In the genomic region with DNA sequence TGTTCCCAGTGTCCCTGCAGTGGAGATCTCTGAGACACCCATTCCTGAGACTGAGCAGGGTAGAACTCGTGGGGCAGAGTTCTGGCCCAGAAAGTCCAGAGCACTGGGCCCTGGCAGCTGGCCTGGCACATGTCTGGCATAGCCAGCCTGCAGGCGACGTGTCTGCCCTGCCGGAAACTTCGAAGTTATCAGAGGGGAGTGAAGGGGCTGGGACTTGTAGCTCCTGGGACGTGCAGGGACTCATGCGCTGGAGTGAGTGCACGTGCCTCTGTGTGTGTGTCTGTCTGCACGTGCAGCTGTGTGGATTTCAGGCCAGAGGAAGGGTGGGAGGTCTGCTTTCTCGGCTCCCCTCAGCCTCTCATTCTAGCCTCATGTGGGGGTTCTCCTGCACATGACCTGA, we compare ENCODE assay signal across 22 mouse cellular contexts. TPM values are rescaled to one million over a fixed set of nuclear protein-coding genes. Genes with fewer than 3 reads are reported as not detected.
A peak's percentile ranks its signal among the peaks of the same experiment; 100 is the strongest.
DNase-seq lines count a peak whose midpoint lies in the region; ATAC-seq and TF ChIP-seq lines count a peak whose summit lies in the region.
"Had no signal": no experiment of that assay in that cellular context is flagged by ENCODE, and none has a peak within 500 bp of the region (broad histone marks: within the 10 kb centered on the region; RNA-seq: fewer than 3 reads in every experiment).

No protein-coding gene starts in this region.

- dilution Hi-C loops in CH12.LX (cut with MboI; ENCODE audit: extremely low pct_ligation_motif_present, extremely low pct_unique_long_range_greater_than_20kb, low sequenced_read_pairs), result no loop called here

- no peak for DNase-seq in heart, adult 9 months (ENCODE audit: low spot score in 2 of 2)
- DNase-seq in CH12.LX (ENCODE audit: extremely low read depth), result no peak
- no peak for DNase-seq in G1E (ENCODE audit: low spot score)
- no peak for DNase-seq in testis, postnatal 10 days (ENCODE audit: low spot score)
- DNase-seq in cerebellum, adult 18-20 months, result no peak
- no peak for DNase-seq in thymus, postnatal 14 days
- DNase-seq: adrenal gland, adult 8-10 months; cerebellum, adult 11-12 months; cerebellum, postnatal 36 days; kidney, adult 18-20 months; kidney, postnatal 10 days; liver; liver, postnatal 0 days had no signal

- H3K27ac ChIP-seq in heart, embryonic 11.5 days (ENCODE audit: low read depth, low read length), result no peak overlapping the region
- no peak overlapping the region for H3K27ac ChIP-seq in CH12.LX (ENCODE audit: insufficient read depth, low read depth)
- H3K27ac ChIP-seq in heart, embryonic 16.5 days (ENCODE audit: low read length), result peak overlapping the region; percentile 85
- H3K27ac ChIP-seq: forebrain, embryonic 12.5 days; macrophage; midbrain, embryonic 12.5 days; neural tube, embryonic 15.5 days had no signal

- peaks cover 45% of the 10 kb centered on the region for H3K4me1 ChIP-seq in heart, embryonic 11.5 days (ENCODE audit: control insufficient read depth, insufficient read depth, low read length)
- H3K4me1 ChIP-seq in CH12.LX (ENCODE audit: control insufficient read depth in 1 of 2, insufficient read depth in 2 of 2), result peaks cover 0 to 11% of the 10 kb centered on the region in 2 experiments; a peak in 3 of 4 replicates
- peaks cover 99% of the 10 kb centered on the region for H3K4me1 ChIP-seq in G1E (ENCODE audit: insufficient read depth, low read depth, low read length)
- peaks cover 31% of the 10 kb centered on the region for H3K4me1 ChIP-seq in heart, embryonic 16.5 days (ENCODE audit: control insufficient read depth, insufficient read depth, low read length)

- TF ChIP-seq EP300 in CH12.LX (IDR thresholded peaks at IDR 0.05; ENCODE audit: low read length), result no peak

- H3K36me3 ChIP-seq in heart, embryonic 11.5 days (ENCODE audit: control insufficient read depth, insufficient read depth, low read length), result no peaks in the 10 kb centered on the region
- H3K36me3 ChIP-seq in CH12.LX (replicated peaks in 1 of 2; ENCODE audit: control insufficient read depth in 1 of 2, insufficient read depth in 1 of 2, low read length in 1 of 2) (no peaks in the 10 kb centered on the region), G1E (replicated peaks) (peaks cover 19% of the 10 kb centered on the region)
- no peaks in the 10 kb centered on the region for H3K36me3 ChIP-seq in heart, embryonic 16.5 days (ENCODE audit: control insufficient read depth, insufficient read depth)
- H3K36me3 ChIP-seq: forebrain, embryonic 12.5 days; midbrain, embryonic 12.5 days; neural tube, embryonic 15.5 days had no signal

- no peaks in the 10 kb centered on the region for H3K79me2 ChIP-seq in CH12.LX (replicated peaks; ENCODE audit: control insufficient read depth, extremely low read depth, insufficient read depth, poor library complexity, severe bottlenecking)

- TF ChIP-seq RAD21 in CH12.LX (IDR thresholded peaks at IDR 0.05; ENCODE audit: low read depth, low read length), result no peak

- TF ChIP-seq CTCF in CH12.LX (conservative IDR thresholded peaks at IDR 0.05 in 1 of 2, IDR thresholded peaks at IDR 0.05 in 1 of 2; ENCODE audit: low read depth in 2 of 2, low read length in 2 of 2) (no peak), G1E (IDR thresholded peaks at IDR 0.05; ENCODE audit: low read depth, low read length) (no peak)

- H3K4me3 ChIP-seq in heart, embryonic 11.5 days (ENCODE audit: low read depth, low read length), result no peak overlapping the region
- no peak overlapping the region for H3K4me3 ChIP-seq in CH12.LX (replicated peaks in 1 of 3; ENCODE audit: low read depth in 2 of 3, low read length in 2 of 3, poor library complexity in 1 of 3)
- H3K4me3 ChIP-seq in G1E (ENCODE audit: low read depth, low read length), result peak overlapping the region; percentile 47; the same call in 1 of the 2 replicates
- no peak overlapping the region for H3K4me3 ChIP-seq in heart, embryonic 16.5 days (ENCODE audit: low read length)
- H3K4me3 ChIP-seq: forebrain, embryonic 12.5 days; midbrain, embryonic 12.5 days; myocyte; neural tube, embryonic 15.5 days had no signal

- in situ Hi-C loops in CH12.LX (cut with MboI; ENCODE audit: low pct_ligation_motif_present, low pct_unique_long_range_greater_than_20kb, low sequenced_read_pairs), result no loop called here

- 20% methylated on average over 10 of the region's 10 CpGs for WGBS in heart, embryonic 11.5 days (ENCODE audit: insufficient replicate concordance)
- WGBS in heart, embryonic 16.5 days, result 17% methylated on average over 10 of the region's 10 CpGs

- no peak for ATAC-seq in heart, embryonic 11.5 days (replicated peaks; ENCODE audit: insufficient number of reproducible peaks, low FRiP score, low TSS enrichment)
- ATAC-seq in G1E (ENCODE audit: extremely low read depth, insufficient number of reproducible peaks, low FRiP score, poor library complexity, severe bottlenecking), result no peak
- peak; percentile 66 for ATAC-seq in heart, embryonic 16.5 days (replicated peaks; ENCODE audit: extremely low read depth, insufficient read depth, low FRiP score)
- ATAC-seq: liver, postnatal 0 days had no signal

- no peak for TF ChIP-seq POLR2A in CH12.LX (IDR thresholded peaks at IDR 0.05; ENCODE audit: low read depth, low read length)

- H3K27me3 ChIP-seq in heart, embryonic 11.5 days (ENCODE audit: control insufficient read depth, insufficient read depth, low read length), result peaks cover 23% of the 10 kb centered on the region
- H3K27me3 ChIP-seq in CH12.LX (replicated peaks) (peaks cover 64% of the 10 kb centered on the region), G1E (ENCODE audit: insufficient read depth, low read length) (no peaks in the 10 kb centered on the region; the same call in 1 of the 2 replicates)
- no peaks in the 10 kb centered on the region for H3K27me3 ChIP-seq in heart, embryonic 16.5 days (ENCODE audit: control insufficient read depth, insufficient read depth, low read length)

- H3K9ac ChIP-seq in heart, embryonic 11.5 days (ENCODE audit: low read depth, low read length), result peak overlapping the region; percentile 56; the same call in 1 of the 2 replicates
- H3K9ac ChIP-seq in CH12.LX (ENCODE audit: insufficient read depth, low read depth), result no peak overlapping the region
- H3K9ac ChIP-seq in heart, embryonic 16.5 days (ENCODE audit: low read length), result peak overlapping the region; percentile 42
- H3K9ac ChIP-seq: forebrain, embryonic 12.5 days; liver, postnatal 0 days; neural tube, embryonic 15.5 days had no signal

- no peak overlapping the region for H3K4me2 ChIP-seq in heart, embryonic 11.5 days
- H3K4me2 ChIP-seq in CH12.LX (ENCODE audit: insufficient read depth, low read depth, poor library complexity, severe bottlenecking), result no peak overlapping the region
- no peak overlapping the region for H3K4me2 ChIP-seq in heart, embryonic 16.5 days (ENCODE audit: low read depth, low read length)
- H3K4me2 ChIP-seq: forebrain, embryonic 12.5 days; midbrain, embryonic 12.5 days; neural tube, embryonic 15.5 days had no signal

- H3K9me3 ChIP-seq in heart, embryonic 11.5 days (replicated peaks; ENCODE audit: control insufficient read depth, low read length), result no peaks in the 10 kb centered on the region
- H3K9me3 ChIP-seq in CH12.LX (replicated peaks; ENCODE audit: low read length), result no peaks in the 10 kb centered on the region
- H3K9me3 ChIP-seq in G1E (replicated peaks), result no peaks in the 10 kb centered on the region
- no peaks in the 10 kb centered on the region for H3K9me3 ChIP-seq in heart, embryonic 16.5 days (replicated peaks; ENCODE audit: control insufficient read depth, low read length)
- H3K9me3 ChIP-seq: forebrain, embryonic 12.5 days; midbrain, embryonic 12.5 days; neural tube, embryonic 15.5 days had no signal

TF ChIP-seq in CH12.LX, 34 proteins besides CTCF, POLR2A, EP300 and RAD21:
- TF ChIP-seq BHLHE40 (IDR thresholded peaks at IDR 0.05; ENCODE audit: low read depth, low read length) (peak; percentile 31; the same call in 1 of the 2 replicates), NRF1 (IDR thresholded peaks at IDR 0.05; ENCODE audit: low read depth, low read length) (no peak)
TF ChIP-seq in CH12.LX: peak in this region for 1.

RNA-seq across cellular contexts. Expression of gene 1600014C23Rik, which starts 4.3 kb away (rescaled TPM):
- polyA plus RNA-seq in heart, embryonic 11.5 days (2014; fragmentation: Nextera tagmentation; extraction: Ambion mirVana), result 0.48 and 0.80 TPM in 2 replicates
- total RNA-seq in CH12.LX (2012; rRNA removed), result 0.38 TPM in 1 of 2 replicates, not detected in the other
- not detected in 2 replicates for total RNA-seq in CH12.LX (2014; rRNA removed)
- polyA plus RNA-seq in CH12.LX (2012; ENCODE audit: insufficient read length, low read depth), result not detected in 2 replicates
- 11.8 TPM in 1 of 2 replicates, not detected in the other for total RNA-seq in G1E (2014; fragmentation: Nextera tagmentation)
- total RNA-seq in G1E (2017), result 3.6 and 4.4 TPM in 2 replicates
- polyA plus RNA-seq in G1E (2012), result 2.2 and 2.7 TPM in 2 replicates
- polyA plus RNA-seq in heart, embryonic 16.5 days (2015; fragmentation: Nextera tagmentation; extraction: Ambion mirVana), result 0.54 and 1.4 TPM in 2 replicates
- total RNA-seq: adrenal gland, adult 8-10 months; granulocyte monocyte progenitor cell, adult 5-6 weeks had no signal
- polyA plus RNA-seq: liver, postnatal 0 days; macrophage; midbrain, embryonic 12.5 days; neural tube, embryonic 15.5 days; urinary bladder, adult 2 months had no signal

RNA-seq across cellular contexts. Expression of gene Tmem63b, which starts 42.7 kb away (rescaled TPM):
- polyA plus RNA-seq in heart, embryonic 11.5 days (2014; fragmentation: Nextera tagmentation; extraction: Ambion mirVana), result 27.6 and 29.8 TPM in 2 replicates
- total RNA-seq in CH12.LX (2012; rRNA removed) (4.5 and 6.3 TPM in 2 replicates), CH12.LX (2014; rRNA removed) (2.8 and 3.5 TPM in 2 replicates), G1E (2014; fragmentation: Nextera tagmentation) (22.6 and 25.0 TPM in 2 replicates), G1E (2017) (8.7 and 9.9 TPM in 2 replicates)
- polyA plus RNA-seq in CH12.LX (2012; ENCODE audit: insufficient read length, low read depth) (9.2 and 10.3 TPM in 2 replicates), G1E (2012) (18.6 and 21.6 TPM in 2 replicates)
- polyA plus RNA-seq in heart, embryonic 16.5 days (2015; fragmentation: Nextera tagmentation; extraction: Ambion mirVana), result 40.4 and 47.6 TPM in 2 replicates

RNA-seq across cellular contexts. Expression of gene Mrpl14, which starts 43.3 kb away (rescaled TPM):
- polyA plus RNA-seq in heart, embryonic 11.5 days (2014; fragmentation: Nextera tagmentation; extraction: Ambion mirVana), result 131 and 135 TPM in 2 replicates
- total RNA-seq in CH12.LX (2012; rRNA removed) (33.4 and 46.1 TPM in 2 replicates), CH12.LX (2014; rRNA removed) (48.5 and 56.9 TPM in 2 replicates), G1E (2014; fragmentation: Nextera tagmentation) (36.2 and 36.8 TPM in 2 replicates), G1E (2017) (17.3 and 29.6 TPM in 2 replicates)
- polyA plus RNA-seq in CH12.LX (2012; ENCODE audit: insufficient read length, low read depth) (62.5 and 67.7 TPM in 2 replicates), G1E (2012) (237 and 310 TPM in 2 replicates)
- polyA plus RNA-seq in heart, embryonic 16.5 days (2015; fragmentation: Nextera tagmentation; extraction: Ambion mirVana), result 137 and 143 TPM in 2 replicates
